Mouse (Mus musculus): ENCODE data around the gene Gm10188. TPM values are rescaled to one million over a fixed set of nuclear protein-coding genes. Genes with fewer than 3 reads are reported as not detected.

Gm10188 gene
- total and polyA plus RNA-seq, 2 experiments from 2014 or later: not detected

DNA sequence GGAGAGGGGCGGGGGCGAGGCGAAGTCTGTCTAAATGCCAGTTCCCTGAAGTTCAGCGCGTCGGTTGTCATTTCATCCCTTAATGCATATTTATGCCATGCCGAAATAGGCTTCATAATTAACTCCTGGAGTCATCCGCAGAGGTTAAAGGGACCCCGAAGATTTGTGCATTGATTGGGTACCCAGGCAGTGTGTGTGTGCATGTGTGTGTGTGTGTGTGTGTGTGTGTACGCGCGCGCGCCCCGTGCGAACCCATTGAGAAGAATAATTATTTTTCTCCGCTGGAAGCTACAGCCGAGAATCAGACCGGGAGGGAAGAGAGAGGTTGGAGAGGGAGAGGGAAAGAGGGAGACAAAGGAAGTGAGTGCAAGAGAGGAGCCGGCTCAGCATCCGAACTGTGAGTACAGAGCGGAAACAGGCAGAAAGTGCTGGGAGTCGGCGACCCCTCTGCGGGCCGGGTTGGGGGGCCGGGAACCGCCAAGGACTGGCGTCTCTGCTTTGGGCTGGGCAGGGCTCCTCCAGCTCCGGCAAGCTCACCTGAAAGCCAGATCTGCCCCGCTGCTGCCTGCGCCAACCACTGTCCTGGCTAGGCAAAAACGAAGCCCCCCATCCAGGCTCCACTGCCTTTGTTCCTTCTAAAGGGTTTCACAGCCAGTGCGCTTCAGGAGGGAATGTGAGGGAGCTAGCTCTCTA lies 38.3 kb downstream of the Gm10188 start, which contains the start of the genes Lemd1 and AC124108.1:
Gene Lemd1, plus strand, starts transcription at position 339 of the 693 bp plus-strand sequence.
Gene AC124108.1, plus strand, starts transcription at position 365 of the 693 bp plus-strand sequence.
- Histone ChIP-seq H3K9me3 (ENCODE audit: low read length) (no peaks in the 10 kb centered on the region), H3K4me1 (ENCODE audit: insufficient read depth) (peaks cover 30% of the 10 kb centered on the region)

GRCm38 (mm10) chr1:132190621-132191092 lies 38.9 kb downstream of the Gm10188 start:
- WGBS: 3% methylated on average over 56 of the region's 62 CpGs
- Histone ChIP-seq H3K27me3 (ENCODE audit: insufficient read depth, low read length) (0 out of 2 replicates have a peak, but pooled peaks cover 2% of the 10 kb centered on the region), H3K27ac (ENCODE audit: low read depth, low read length) (peak overlapping the region; percentile 99), H3K9ac (peak overlapping the region; percentile 99), H3K36me3 (ENCODE audit: insufficient read depth) (no peaks in the 10 kb centered on the region), H3K9me3 (ENCODE audit: low read length) (no peaks in the 10 kb centered on the region), H3K4me2 (ENCODE audit: low read depth) (peak overlapping the region; percentile 61), H3K4me3 (ENCODE audit: low read depth, low read length) (peak overlapping the region; percentile 87), H3K4me1 (ENCODE audit: insufficient read depth) (peaks cover 28% of the 10 kb centered on the region)
- no peak for DNase-seq
- TF ChIP-seq CTCF (IDR thresholded peaks at IDR 0.05; ENCODE audit: low read depth): peak; percentile 40
- ATAC-seq: peak; percentile 52

More for the DNA sequence above, 38.3 kb downstream of the Gm10188 start, which contains the start of the genes Lemd1 and AC124108.1:
- Histone ChIP-seq H3K9ac (peak within 1 kb of the TSS; percentile 99), H3K4me2 (ENCODE audit: low read depth) (peak within 1 kb of the TSS; percentile 61), H3K27me3 (ENCODE audit: insufficient read depth, low read length) (0 out of 2 replicates have a peak, but pooled peaks cover 2% of the 10 kb centered on the region), H3K27ac (ENCODE audit: low read depth, low read length) (peak within 1 kb of the TSS; percentile 99), H3K36me3 (ENCODE audit: insufficient read depth) (no peaks in the 10 kb centered on the region), H3K4me3 (ENCODE audit: low read depth, low read length) (peak within 1 kb of the TSS; percentile 87)
- DNase-seq (peak; percentile 82), ATAC-seq (peak; percentile 42)
- TF ChIP-seq CTCF (IDR thresholded peaks at IDR 0.05; ENCODE audit: low read depth): no peak
- WGBS: under 1% methylated on average over 34 of the region's 34 CpGs

GRCm38 (mm10) chr1:132190040-132190513 lies 39.5 kb downstream of the Gm10188 start:
- Histone ChIP-seq H3K4me2 (ENCODE audit: low read depth) (peak overlapping the region; percentile 61), H3K9me3 (ENCODE audit: low read length) (no peaks in the 10 kb centered on the region), H3K4me1 (ENCODE audit: insufficient read depth) (peaks cover 22% of the 10 kb centered on the region), H3K36me3 (ENCODE audit: insufficient read depth) (no peaks in the 10 kb centered on the region), H3K9ac (peak overlapping the region; percentile 99), H3K27me3 (ENCODE audit: insufficient read depth, low read length) (0 out of 2 replicates have a peak, but pooled peaks cover 2% of the 10 kb centered on the region), H3K27ac (ENCODE audit: low read depth, low read length) (peak overlapping the region; percentile 99), H3K4me3 (ENCODE audit: low read depth, low read length) (peak overlapping the region; percentile 87)
- ATAC-seq (peak; percentile 78), DNase-seq (peak; percentile 93)
- TF ChIP-seq CTCF (IDR thresholded peaks at IDR 0.05; ENCODE audit: low read depth): no peak
- WGBS: 2% methylated on average over 49 of the region's 50 CpGs

DNA sequence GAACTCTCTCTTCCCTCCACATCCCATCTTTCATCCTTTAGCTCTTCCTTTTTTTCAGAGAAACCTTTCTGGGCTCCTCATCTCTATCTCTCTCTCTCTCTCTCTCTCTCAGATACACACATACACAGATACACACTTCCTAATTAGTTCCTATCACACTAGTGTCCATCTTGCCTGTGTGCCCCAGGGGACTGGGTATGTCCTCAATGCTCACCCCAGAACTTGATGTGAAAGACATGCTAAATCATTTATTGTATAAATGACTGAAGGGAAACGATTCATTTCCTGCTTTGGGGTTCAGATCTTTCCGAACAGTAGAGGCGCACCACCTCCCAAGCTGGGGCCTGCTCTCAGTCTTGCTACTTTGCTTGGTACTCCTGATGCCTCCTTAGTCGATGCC lies 40.3 kb downstream of the Gm10188 start:
- Histone ChIP-seq H3K36me3 (ENCODE audit: insufficient read depth) (no peaks in the 10 kb centered on the region), H3K9ac (0 out of 2 replicates have a peak overlapping the region, but pooled peaks have one; percentile 99), H3K4me1 (ENCODE audit: insufficient read depth) (peaks cover 16% of the 10 kb centered on the region), H3K9me3 (ENCODE audit: low read length) (no peaks in the 10 kb centered on the region), H3K4me3 (ENCODE audit: low read depth, low read length) (peak overlapping the region; percentile 87; the same call in 1 of the 2 replicates), H3K27me3 (ENCODE audit: insufficient read depth, low read length) (0 out of 2 replicates have a peak, but pooled peaks cover 2% of the 10 kb centered on the region), H3K27ac (ENCODE audit: low read depth, low read length) (peak overlapping the region; percentile 99), H3K4me2 (ENCODE audit: low read depth) (peak overlapping the region; percentile 61)
- TF ChIP-seq CTCF (IDR thresholded peaks at IDR 0.05; ENCODE audit: low read depth): peak; percentile 32; the same call in 1 of the 2 replicates
- ATAC-seq: no peak
- no peak for DNase-seq
- WGBS: 29% methylated on average over 4 of the region's 4 CpGs

DNA sequence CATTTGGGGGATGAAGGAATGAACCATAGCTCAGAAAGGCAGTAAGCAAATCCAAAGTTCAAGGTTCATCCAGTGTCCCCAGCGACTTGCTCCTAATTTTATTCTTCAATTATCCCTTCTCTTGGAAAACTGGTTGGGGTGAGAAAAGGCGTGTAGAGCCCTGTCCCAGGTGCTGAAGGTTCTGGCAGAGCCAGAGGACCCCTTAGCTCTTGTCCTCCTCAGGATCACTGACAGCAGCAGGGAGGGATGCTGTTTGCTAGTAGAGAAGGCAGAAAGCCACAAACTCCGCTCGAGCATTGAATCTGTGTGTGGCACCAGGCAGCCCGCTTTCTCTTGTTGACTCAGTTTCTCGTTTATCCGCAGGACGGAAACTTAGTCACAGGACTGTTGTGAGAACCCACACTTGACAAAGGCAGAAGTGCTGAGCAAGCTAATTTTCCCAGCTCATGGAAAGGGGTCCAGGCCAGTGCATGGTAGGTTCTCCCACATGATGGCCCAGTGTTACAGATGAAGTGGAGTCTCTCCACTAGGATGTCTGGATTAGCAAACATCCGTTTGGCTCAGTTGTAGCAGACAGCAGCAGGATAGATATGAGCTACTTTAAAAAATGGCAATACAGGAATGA lies 41.0 kb downstream of the Gm10188 start:
- TF ChIP-seq CTCF (IDR thresholded peaks at IDR 0.05; ENCODE audit: low read depth): no peak
- Histone ChIP-seq H3K27me3 (ENCODE audit: insufficient read depth, low read length) (0 out of 2 replicates have a peak, but pooled peaks cover 2% of the 10 kb centered on the region), H3K9me3 (ENCODE audit: low read length) (no peaks in the 10 kb centered on the region), H3K27ac (ENCODE audit: low read depth, low read length) (no peak overlapping the region), H3K36me3 (ENCODE audit: insufficient read depth) (no peaks in the 10 kb centered on the region), H3K4me3 (ENCODE audit: low read depth, low read length) (no peak overlapping the region), H3K4me1 (ENCODE audit: insufficient read depth) (peaks cover 9% of the 10 kb centered on the region; the same call in 1 of the 2 replicates), H3K4me2 (ENCODE audit: low read depth) (no peak overlapping the region), H3K9ac (no peak overlapping the region)
- ATAC-seq: no peak
- no peak for DNase-seq
- WGBS: 55% methylated on average over 9 of the region's 9 CpGs

- Histone ChIP-seq H3K9me3 (ENCODE audit: low read length) (no peaks in the 10 kb centered on the region), H3K4me3 (ENCODE audit: low read depth, low read length) (no peak overlapping the region), H3K27me3 (ENCODE audit: insufficient read depth, low read length) (0 out of 2 replicates have a peak, but pooled peaks cover 2% of the 10 kb centered on the region), H3K27ac (ENCODE audit: low read depth, low read length) (no peak overlapping the region), H3K9ac (no peak overlapping the region), H3K4me2 (ENCODE audit: low read depth) (no peak overlapping the region), H3K4me1 (ENCODE audit: insufficient read depth) (no peaks in the 10 kb centered on the region), H3K36me3 (ENCODE audit: insufficient read depth) (no peaks in the 10 kb centered on the region)
- 81% methylated on average over 4 of the region's 4 CpGs for WGBS
- ATAC-seq (no peak), DNase-seq (no peak)
- no peak for TF ChIP-seq CTCF (IDR thresholded peaks at IDR 0.05; ENCODE audit: low read depth)
These were observed 43.3 kb downstream of the Gm10188 start for GRCm38 (mm10) chr1:132186303-132186702.

MicroRNAs encoded within 50 kb of the gene (microRNA counts, 519-probe panel; counts per million panel counts)
- microRNA mmu-miR-135b: 5,162 counts per million, percentile 68 among the panel's probes with 10 or more counts

Small RNA genes lying within 50 kb of the gene (microRNA-seq; reads per million reads assigned to microRNA genes)
- gene Mir135b: 8,969 to 10,946 reads per million in 2 experiments

Other genes starting within 250 kb of the Gm10188 start
- 18.6 and 25.5 TPM in 2 replicates for gene Elk4, start 222.2 kb downstream of the Gm10188 start, total RNA-seq (2014; rRNA removed)
- 8.0 and 8.2 TPM in 2 replicates for gene Elk4, start 222.2 kb downstream of the Gm10188 start, polyA plus RNA-seq (2015; fragmentation: Nextera tagmentation; extraction: Ambion mirVana)
- gene Mfsd4a, start 161.7 kb downstream of the Gm10188 start, total RNA-seq (2014; rRNA removed): 2.8 and 3.2 TPM in 2 replicates
- gene Mfsd4a, start 161.7 kb downstream of the Gm10188 start, polyA plus RNA-seq (2015; fragmentation: Nextera tagmentation; extraction: Ambion mirVana): 4.6 and 8.1 TPM in 2 replicates
- gene Cdk18, start 90.1 kb downstream of the Gm10188 start, total RNA-seq (2014; rRNA removed): 2.6 and 3.2 TPM in 2 replicates
- 0.70 and 1.2 TPM in 2 replicates for gene Cdk18, start 90.1 kb downstream of the Gm10188 start, polyA plus RNA-seq (2015; fragmentation: Nextera tagmentation; extraction: Ambion mirVana)
- gene Lemd1, start 38.3 kb downstream of the Gm10188 start, total RNA-seq (2014; rRNA removed): 13.3 and 14.9 TPM in 2 replicates
- 14.7 and 15.1 TPM in 2 replicates for gene Lemd1, start 38.3 kb downstream of the Gm10188 start, polyA plus RNA-seq (2015; fragmentation: Nextera tagmentation; extraction: Ambion mirVana)
- 3.4 and 5.0 TPM in 2 replicates for gene AC124108.1, start 38.3 kb downstream of the Gm10188 start, total RNA-seq (2014; rRNA removed)
- 0.31 and 0.48 TPM in 2 replicates for gene AC124108.1, start 38.3 kb downstream of the Gm10188 start, polyA plus RNA-seq (2015; fragmentation: Nextera tagmentation; extraction: Ambion mirVana)
- 10.3 and 11.2 TPM in 2 replicates for gene Klhdc8a, start 68.9 kb upstream of the Gm10188 start, total RNA-seq (2014; rRNA removed)
- gene Klhdc8a, start 68.9 kb upstream of the Gm10188 start, polyA plus RNA-seq (2015; fragmentation: Nextera tagmentation; extraction: Ambion mirVana): 4.5 and 6.3 TPM in 2 replicates
- 4.4 and 4.5 TPM in 2 replicates for gene Nuak2, start 86.4 kb upstream of the Gm10188 start, total RNA-seq (2014; rRNA removed)
- gene Nuak2, start 86.4 kb upstream of the Gm10188 start, polyA plus RNA-seq (2015; fragmentation: Nextera tagmentation; extraction: Ambion mirVana): 4.3 and 6.8 TPM in 2 replicates
- 104 TPM in 2 replicates for gene Tmcc2, start 161.5 kb upstream of the Gm10188 start, total RNA-seq (2014; rRNA removed)
- gene Tmcc2, start 161.5 kb upstream of the Gm10188 start, polyA plus RNA-seq (2015; fragmentation: Nextera tagmentation; extraction: Ambion mirVana): 37.4 and 41.9 TPM in 2 replicates
- 18.3 and 18.9 TPM in 2 replicates for gene Dstyk, start 187.8 kb upstream of the Gm10188 start, total RNA-seq (2014; rRNA removed)
- gene Dstyk, start 187.8 kb upstream of the Gm10188 start, polyA plus RNA-seq (2015; fragmentation: Nextera tagmentation; extraction: Ambion mirVana): 4.8 and 6.0 TPM in 2 replicates
- gene Rbbp5, start 247.6 kb upstream of the Gm10188 start, total RNA-seq (2014; rRNA removed): 33.6 and 33.7 TPM in 2 replicates
- 22.8 and 24.7 TPM in 2 replicates for gene Rbbp5, start 247.6 kb upstream of the Gm10188 start, polyA plus RNA-seq (2015; fragmentation: Nextera tagmentation; extraction: Ambion mirVana)

All from forebrain, postnatal 0 days (tissue).